Mouse (Mus musculus): ENCODE measurements at regions not wholly inside any gene's neighbourhood (a gene's known extent, or its start where the extent isn't known, plus 50 kb on each side); places are given as distances from the start of the nearest gene placed in this dataset.

GRCm38 (mm10) chr14:94541995-94542394 is 651.5 kb upstream of the Pcdh9 start:
- intact Hi-C loops (cut with DNase I) = no loop called here
- no peak for DNase-seq

- intact Hi-C loops (cut with DNase I) = no loop called here
- no peak for DNase-seq
Observed at GRCm38 (mm10) chr14:94525648-94526047, 635.2 kb upstream of the Pcdh9 start.

- DNase-seq = no peak
- intact Hi-C loops (cut with DNase I) = no loop called here
Observed at GRCm38 (mm10) chr14:94525238-94525637, 634.8 kb upstream of the Pcdh9 start.

GRCm38 (mm10) chr14:94522007-94522406 is 631.5 kb upstream of the Pcdh9 start:
- intact Hi-C loops (cut with DNase I) = no loop called here
- no peak for DNase-seq

GRCm38 (mm10) chr14:94491370-94491769 is 600.9 kb upstream of the Pcdh9 start:
- no peak for DNase-seq
- intact Hi-C loops (cut with DNase I) = no loop called here

GRCm38 (mm10) chr14:94475887-94476286 is 585.4 kb upstream of the Pcdh9 start:
- DNase-seq = peak; percentile 72
- intact Hi-C loops (cut with DNase I) = no loop called here

- intact Hi-C loops (cut with DNase I) = no loop called here
- peak; percentile 51 for DNase-seq
Observed at GRCm38 (mm10) chr14:94473181-94473580, 582.7 kb upstream of the Pcdh9 start.

GRCm38 (mm10) chr14:94445952-94446351 is 555.5 kb upstream of the Pcdh9 start:
- intact Hi-C loops (cut with DNase I) = no loop called here
- DNase-seq = no peak

- DNase-seq = peak; percentile 6
- intact Hi-C loops (cut with DNase I) = no loop called here
Observed at GRCm38 (mm10) chr14:94433343-94433958, 543.0 kb upstream of the Pcdh9 start.

- no peak for DNase-seq
- intact Hi-C loops (cut with DNase I) = no loop called here
Observed at GRCm38 (mm10) chr14:94427611-94428186, 537.2 kb upstream of the Pcdh9 start.

Data from left cerebral cortex, postnatal 4 days (tissue).